Mouse (Mus musculus): ENCODE results near the gene Nipsnap2. TPM values are rescaled to one million over a fixed set of nuclear protein-coding genes. Genes with fewer than 3 reads are reported as not detected.
A peak's percentile ranks its signal among the peaks of the same experiment; 100 is the strongest.

Nipsnap2 gene
- polyA plus RNA-seq, 1 experiment from 2014 or later: 84.1 TPM

DNA sequence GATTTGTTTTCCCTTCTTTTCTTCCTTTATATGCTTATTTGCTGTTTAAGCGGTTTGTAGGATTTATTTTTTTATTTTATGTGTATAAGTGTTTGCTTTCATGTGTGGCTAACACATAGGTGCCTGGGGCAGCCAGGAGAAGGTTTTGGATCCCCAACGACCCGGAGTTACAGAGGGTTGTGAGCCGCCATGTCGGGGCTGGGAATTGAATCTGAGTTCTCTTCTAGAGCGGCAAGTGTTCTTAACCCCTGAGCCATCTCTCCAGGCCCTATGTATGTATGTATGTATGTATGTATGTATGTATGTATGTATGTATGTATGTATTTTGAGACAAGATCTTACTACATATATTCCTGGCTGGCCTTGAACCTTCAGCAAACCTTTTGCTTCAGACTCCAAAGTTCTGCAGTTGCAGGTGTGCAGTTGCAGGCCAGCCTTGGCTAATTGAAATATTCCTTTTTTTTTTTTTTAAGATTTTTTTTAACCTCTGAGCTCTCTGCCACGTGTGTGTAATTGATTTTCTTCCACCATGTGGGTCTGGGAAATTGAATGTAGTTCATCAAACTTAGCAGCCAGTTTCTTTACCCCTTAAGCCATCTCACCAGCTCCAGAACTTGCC lies 1.0 kb downstream of the Nipsnap2 start:
- WGBS: 19% methylated on average over 7 of the region's 7 CpGs
- Histone ChIP-seq H3K27ac (no peak overlapping the region), H3K9ac (replicated peaks) (peak overlapping the region; percentile 97; the same call in 1 of the 2 replicates), H3K27me3 (no peaks in the 10 kb centered on the region), H3K9me3 (no peaks in the 10 kb centered on the region), H3K4me1 (replicated peaks) (peaks cover 35% of the 10 kb centered on the region), H3K36me3 (no peaks in the 10 kb centered on the region), H3K4me3 (replicated peaks) (peak overlapping the region; percentile 85), H3K4me2 (replicated peaks) (peak overlapping the region; percentile 53)
- no peak for ATAC-seq

DNA sequence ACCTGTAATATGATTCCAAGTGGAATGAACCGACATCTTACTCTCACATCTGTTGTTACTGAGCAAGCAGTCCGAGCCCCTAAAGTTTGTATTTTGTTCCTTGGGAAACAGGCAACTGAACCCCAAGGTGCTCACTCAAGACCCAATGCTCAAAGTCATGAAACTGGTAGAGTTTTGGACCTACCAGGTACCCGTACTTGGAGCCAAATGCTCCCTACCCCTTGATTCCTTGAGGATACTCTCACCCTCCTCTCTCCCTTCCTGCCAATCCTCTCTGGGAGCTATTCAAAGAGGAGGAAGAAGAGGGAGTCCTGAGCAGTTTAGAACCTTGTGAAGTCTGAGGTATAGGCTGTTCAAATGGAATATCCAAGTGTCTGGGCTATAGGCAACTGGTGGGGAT lies 1.9 kb downstream of the Nipsnap2 start:
- H3K36me3 ChIP-seq: no peaks in the 10 kb centered on the region
- H3K4me1 ChIP-seq (replicated peaks): peaks cover 35% of the 10 kb centered on the region
- H3K4me3 ChIP-seq (replicated peaks): no peak overlapping the region
- no peak overlapping the region for H3K27ac ChIP-seq
- no peaks in the 10 kb centered on the region for H3K27me3 ChIP-seq
- 93% methylated on average over 3 of the region's 3 CpGs for WGBS
- no peak for ATAC-seq
- H3K9me3 ChIP-seq: no peaks in the 10 kb centered on the region
- H3K9ac ChIP-seq (replicated peaks): no peak overlapping the region
- no peak overlapping the region for H3K4me2 ChIP-seq (replicated peaks)

DNA sequence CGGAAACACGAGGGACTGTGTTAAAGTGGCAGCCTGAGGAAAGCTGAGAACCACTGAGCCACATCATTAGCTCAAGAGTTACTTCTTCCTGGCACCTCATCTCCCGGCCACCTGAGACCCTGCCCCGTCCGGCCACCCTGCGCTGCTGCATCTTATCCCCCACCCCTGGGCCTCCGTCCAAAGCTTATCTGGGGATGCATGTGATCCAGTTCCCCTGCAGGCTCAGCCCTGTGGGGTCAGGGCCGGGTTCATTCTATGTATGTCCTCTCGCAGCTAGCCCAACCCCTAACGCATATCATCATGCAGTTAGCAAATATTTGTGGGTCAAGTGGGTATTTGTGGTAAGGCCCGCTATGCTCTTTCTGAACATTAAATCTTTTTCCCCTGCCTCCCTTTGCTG lies 4.4 kb downstream of the Nipsnap2 start:
- H3K4me1 ChIP-seq (replicated peaks): peaks cover 35% of the 10 kb centered on the region
- 68% methylated on average over 11 of the region's 11 CpGs for WGBS
- no peak overlapping the region for H3K4me3 ChIP-seq (replicated peaks)
- ATAC-seq: no peak
- H3K4me2 ChIP-seq (replicated peaks): no peak overlapping the region
- 0 out of 2 replicates have a peak overlapping the region, but pooled peaks have one; percentile 32 for H3K9ac ChIP-seq (replicated peaks)
- no peak overlapping the region for H3K27ac ChIP-seq
- no peaks in the 10 kb centered on the region for H3K36me3 ChIP-seq
- H3K27me3 ChIP-seq: no peaks in the 10 kb centered on the region
- H3K9me3 ChIP-seq: no peaks in the 10 kb centered on the region

DNA sequence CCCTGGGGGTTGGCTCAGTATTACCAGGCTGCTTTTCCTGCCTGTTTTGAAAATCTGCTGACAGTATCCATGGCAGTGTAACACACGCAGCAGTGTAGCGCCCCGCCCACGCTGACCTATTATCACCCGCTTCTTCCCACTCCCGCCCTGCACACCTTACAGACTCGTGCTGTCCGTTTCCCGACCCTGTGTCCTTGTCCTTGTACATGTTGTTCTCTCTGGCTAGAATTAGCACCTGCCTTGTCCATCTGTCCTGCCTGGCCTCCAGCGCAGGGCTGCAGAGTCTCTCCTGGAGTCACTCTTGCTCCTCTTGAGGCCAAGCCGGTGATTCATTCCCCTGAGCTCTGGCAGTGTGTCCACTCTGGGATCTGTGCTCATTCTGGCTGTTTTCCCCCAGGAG lies 5.5 kb downstream of the Nipsnap2 start:
- H3K36me3 ChIP-seq: no peaks in the 10 kb centered on the region
- H3K4me1 ChIP-seq (replicated peaks): peaks cover 35% of the 10 kb centered on the region
- no peak overlapping the region for H3K4me3 ChIP-seq (replicated peaks)
- H3K27me3 ChIP-seq: no peaks in the 10 kb centered on the region
- no peaks in the 10 kb centered on the region for H3K9me3 ChIP-seq
- ATAC-seq: no peak
- no peak overlapping the region for H3K9ac ChIP-seq (replicated peaks)
- no peak overlapping the region for H3K27ac ChIP-seq
- 90% methylated on average over 11 of the region's 11 CpGs for WGBS
- no peak overlapping the region for H3K4me2 ChIP-seq (replicated peaks)

DNA sequence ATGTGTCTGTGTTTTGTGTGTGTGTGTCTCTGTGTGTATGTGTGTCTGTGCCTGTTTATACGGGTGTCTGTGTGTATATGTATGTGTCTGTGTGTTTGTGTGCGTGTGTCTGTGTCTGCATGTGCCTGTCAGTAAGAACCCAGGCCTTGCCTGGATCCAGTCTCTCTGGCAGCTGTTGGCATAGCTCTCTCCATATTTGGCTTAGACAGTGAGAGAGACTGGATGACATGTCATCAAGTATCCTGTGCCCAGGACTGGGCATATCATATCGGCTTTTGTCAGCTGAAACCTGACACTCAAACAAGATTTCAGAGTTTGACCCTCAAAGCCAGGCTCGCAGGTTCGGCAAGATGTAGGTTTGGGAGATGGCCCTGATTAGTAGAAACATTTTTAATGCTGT lies 6.2 kb downstream of the Nipsnap2 start:
- Histone ChIP-seq H3K9me3 (no peaks in the 10 kb centered on the region), H3K27me3 (no peaks in the 10 kb centered on the region)
- 84% methylated on average over 5 of the region's 5 CpGs for WGBS

DNA sequence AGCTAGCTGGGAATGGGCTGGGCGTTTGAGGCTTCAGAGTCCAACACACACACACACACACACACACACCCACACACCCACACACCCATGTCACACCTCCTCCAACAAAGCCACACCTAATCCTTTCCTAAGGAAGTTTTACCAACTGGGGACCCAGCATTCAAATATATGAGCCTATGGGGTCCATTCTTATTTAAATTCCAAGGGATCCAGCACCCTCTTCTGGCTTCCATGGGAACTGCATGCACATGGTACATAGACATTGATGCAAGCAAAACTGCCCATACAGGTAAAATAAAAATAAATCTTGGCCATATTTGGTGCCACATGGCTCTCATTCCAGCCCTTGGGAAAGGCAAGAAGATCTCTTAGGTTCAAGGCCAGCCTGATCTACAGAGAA lies 16.1 kb downstream of the Nipsnap2 start:
- Histone ChIP-seq H3K4me1 (replicated peaks) (no peaks in the 10 kb centered on the region), H3K9ac (replicated peaks) (no peak overlapping the region), H3K4me3 (replicated peaks) (no peak overlapping the region), H3K9me3 (no peaks in the 10 kb centered on the region), H3K27me3 (no peaks in the 10 kb centered on the region), H3K27ac (no peak overlapping the region), H3K36me3 (peaks cover 44% of the 10 kb centered on the region), H3K4me2 (replicated peaks) (no peak overlapping the region)
- ATAC-seq: no peak
- 100% methylated on average over 1 of the region's 1 CpGs for WGBS

More for the DNA sequence above, 6.2 kb downstream of the Nipsnap2 start:
- Histone ChIP-seq H3K4me2 (replicated peaks) (no peak overlapping the region), H3K27ac (no peak overlapping the region), H3K4me1 (replicated peaks) (peaks cover 31% of the 10 kb centered on the region), H3K36me3 (no peaks in the 10 kb centered on the region), H3K4me3 (replicated peaks) (no peak overlapping the region), H3K9ac (replicated peaks) (no peak overlapping the region)
- ATAC-seq: no peak

DNA sequence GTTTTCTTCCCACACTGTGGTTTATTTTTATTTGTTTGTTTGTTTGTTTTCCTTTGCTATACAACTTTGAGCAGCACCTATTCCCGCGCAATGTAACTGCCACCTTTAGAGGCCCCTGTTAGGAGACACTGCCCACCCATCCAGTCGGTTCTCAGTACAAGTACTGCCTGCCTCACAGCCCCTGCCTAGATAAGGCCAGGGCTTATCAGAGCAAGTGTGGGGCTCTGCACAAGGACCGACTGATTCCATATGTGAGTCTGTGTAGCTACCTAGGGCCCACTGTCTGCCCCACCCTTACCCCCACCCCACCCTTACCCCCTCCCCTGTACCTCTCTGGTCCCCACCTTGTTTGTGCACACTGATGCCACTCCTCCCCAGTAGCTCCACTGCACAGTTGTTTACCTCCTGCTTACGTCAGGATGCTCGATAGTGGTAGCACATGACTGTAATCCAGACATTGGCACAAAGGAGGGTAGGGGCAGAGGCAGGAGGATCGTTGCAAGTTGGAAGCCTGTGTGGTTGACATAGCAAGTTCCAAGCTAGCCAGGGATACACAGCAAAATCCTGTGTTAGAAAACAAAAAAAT lies 18.1 kb downstream of the Nipsnap2 start:
- Histone ChIP-seq H3K9me3 (no peaks in the 10 kb centered on the region), H3K27me3 (no peaks in the 10 kb centered on the region), H3K4me2 (replicated peaks) (no peak overlapping the region), H3K27ac (no peak overlapping the region), H3K4me1 (replicated peaks) (no peaks in the 10 kb centered on the region), H3K9ac (replicated peaks) (no peak overlapping the region), H3K4me3 (replicated peaks) (no peak overlapping the region), H3K36me3 (peaks cover 60% of the 10 kb centered on the region)
- WGBS: 89% methylated on average over 7 of the region's 7 CpGs
- no peak for ATAC-seq

DNA sequence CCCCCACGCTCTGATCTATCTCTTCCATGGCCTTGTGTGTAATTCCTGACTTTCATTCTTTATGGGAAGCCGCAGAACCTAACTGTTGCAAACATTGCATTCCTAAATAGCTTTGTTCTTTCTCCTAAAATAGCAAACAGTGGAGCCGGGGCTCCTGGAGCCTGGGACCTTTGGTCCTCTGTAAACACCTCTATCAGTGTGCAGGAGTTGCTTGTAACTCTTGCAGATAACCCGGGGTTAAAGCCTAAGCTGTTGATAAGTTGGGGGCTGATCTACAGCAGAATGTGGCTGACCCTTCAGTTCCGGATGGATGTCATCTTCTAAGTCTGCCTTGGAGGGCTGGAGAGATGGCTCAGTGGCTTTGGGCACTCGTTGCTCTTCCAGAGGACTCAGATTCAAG lies 19.2 kb downstream of the Nipsnap2 start:
- Histone ChIP-seq H3K4me3 (replicated peaks) (no peak overlapping the region), H3K9ac (replicated peaks) (no peak overlapping the region), H3K36me3 (peaks cover 69% of the 10 kb centered on the region), H3K4me2 (replicated peaks) (no peak overlapping the region), H3K9me3 (no peaks in the 10 kb centered on the region), H3K27me3 (no peaks in the 10 kb centered on the region), H3K27ac (no peak overlapping the region), H3K4me1 (replicated peaks) (no peaks in the 10 kb centered on the region)
- no peak for ATAC-seq
- WGBS: 90% methylated on average over 6 of the region's 6 CpGs

DNA sequence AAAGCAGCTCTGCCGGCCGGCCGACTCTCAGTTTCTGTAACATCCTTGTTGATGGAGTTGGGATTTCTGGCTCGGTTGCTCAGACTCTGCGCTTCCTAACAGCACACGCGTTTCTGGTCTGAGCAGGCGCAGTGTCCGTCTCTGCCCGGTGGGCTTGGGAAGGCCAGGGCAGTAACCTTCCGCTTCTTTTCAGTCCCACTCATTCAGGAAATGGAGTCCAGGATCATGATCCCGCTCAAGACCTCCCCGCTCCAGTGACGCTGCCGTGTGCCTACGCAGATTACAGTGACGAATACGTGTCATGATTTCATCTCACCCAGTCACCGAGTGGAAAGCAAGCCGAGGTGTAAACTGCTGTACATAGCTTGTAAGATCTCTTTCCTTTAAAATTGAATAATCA lies 32.0 kb downstream of the Nipsnap2 start:
- H3K4me1 ChIP-seq (replicated peaks): 0 out of 2 replicates have a peak, but pooled peaks cover 3% of the 10 kb centered on the region
- H3K27ac ChIP-seq: no peak overlapping the region
- H3K4me3 ChIP-seq (replicated peaks): no peak overlapping the region
- no peaks in the 10 kb centered on the region for H3K27me3 ChIP-seq
- H3K9ac ChIP-seq (replicated peaks): no peak overlapping the region
- H3K36me3 ChIP-seq: peaks cover 58% of the 10 kb centered on the region
- WGBS: 94% methylated on average over 20 of the region's 20 CpGs
- ATAC-seq: no peak
- no peak overlapping the region for H3K4me2 ChIP-seq (replicated peaks)
- no peaks in the 10 kb centered on the region for H3K9me3 ChIP-seq

DNA sequence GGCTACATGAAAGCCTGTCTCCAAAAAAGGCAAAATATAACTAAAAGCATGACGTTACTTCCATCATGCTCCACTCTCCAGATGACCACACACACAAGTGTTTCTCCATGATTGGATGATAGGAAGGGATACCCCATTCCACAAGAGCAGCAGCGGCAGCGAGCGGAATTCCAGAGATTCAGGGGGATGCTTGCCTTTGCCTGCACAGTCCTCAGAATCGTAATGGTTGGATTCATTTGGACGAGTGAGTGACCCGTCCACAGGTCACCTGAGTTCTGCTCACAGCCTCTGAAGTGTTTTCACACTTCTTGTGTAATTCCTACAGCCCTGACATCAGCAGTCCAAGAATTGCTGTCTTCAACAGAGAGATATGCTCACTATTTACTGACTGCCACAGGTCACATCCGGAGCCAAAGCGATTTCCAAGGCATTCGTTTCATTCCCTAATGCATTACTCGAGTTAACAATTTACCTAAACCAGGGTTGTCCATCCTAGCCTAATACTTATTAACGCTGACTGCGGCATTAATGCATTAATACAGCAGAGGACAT lies 35.1 kb downstream of the Nipsnap2 start:
- no peaks in the 10 kb centered on the region for H3K27me3 ChIP-seq
- H3K27ac ChIP-seq: no peak overlapping the region
- no peak for ATAC-seq
- 0 out of 2 replicates have a peak, but pooled peaks cover 7% of the 10 kb centered on the region for H3K4me1 ChIP-seq (replicated peaks)
- H3K4me3 ChIP-seq (replicated peaks): no peak overlapping the region
- 92% methylated on average over 13 of the region's 13 CpGs for WGBS
- H3K9me3 ChIP-seq: no peaks in the 10 kb centered on the region
- peaks cover 38% of the 10 kb centered on the region for H3K36me3 ChIP-seq
- H3K9ac ChIP-seq (replicated peaks): no peak overlapping the region
- H3K4me2 ChIP-seq (replicated peaks): no peak overlapping the region

DNA sequence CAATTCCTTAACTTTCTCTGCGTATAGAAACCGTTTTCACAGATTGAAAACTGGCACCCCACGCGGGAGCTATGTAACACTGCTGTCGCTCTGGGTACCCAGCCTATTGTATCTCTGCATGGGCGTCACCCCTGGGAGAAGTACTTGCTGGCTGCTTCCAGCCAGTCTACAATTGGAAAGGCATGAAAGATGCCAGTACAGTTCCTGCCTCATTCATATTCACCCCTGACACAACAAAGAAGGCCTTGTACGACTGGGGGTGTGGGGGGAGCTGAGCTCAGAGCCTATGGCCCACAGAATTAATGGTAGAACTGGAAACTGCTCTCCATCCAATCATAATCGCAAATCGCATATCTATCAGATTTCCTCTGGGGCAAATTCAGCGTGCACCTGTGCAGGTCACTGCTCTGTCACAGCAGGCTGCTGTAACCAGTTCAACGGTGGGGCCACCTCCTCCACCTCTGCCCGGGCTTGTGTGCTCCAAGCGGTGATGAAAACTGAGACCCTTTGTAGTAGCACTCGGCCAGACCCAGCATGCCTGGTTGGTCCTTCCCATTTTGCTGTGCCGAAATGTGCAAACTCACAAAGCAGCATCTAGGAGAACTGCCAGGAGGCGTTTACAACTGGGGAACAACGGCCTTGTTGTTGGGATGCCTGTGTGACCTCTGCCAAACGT lies 37.1 kb downstream of the Nipsnap2 start:
- Histone ChIP-seq H3K9me3 (no peaks in the 10 kb centered on the region), H3K4me3 (replicated peaks) (no peak overlapping the region), H3K27me3 (no peaks in the 10 kb centered on the region), H3K4me1 (replicated peaks) (0 out of 2 replicates have a peak, but pooled peaks cover 7% of the 10 kb centered on the region), H3K27ac (peak overlapping the region; percentile 81), H3K36me3 (peaks cover 27% of the 10 kb centered on the region), H3K9ac (replicated peaks) (no peak overlapping the region), H3K4me2 (replicated peaks) (no peak overlapping the region)
- peak; percentile 85 for ATAC-seq
- WGBS: 64% methylated on average over 18 of the region's 18 CpGs

Data from midbrain, embryonic 13.5 days (tissue).